Mouse (Mus musculus) cerebellum, adult 9-11 months (tissue): Measurements from ENCODE around the gene Commd6.
"Not testable (repeated sequence)": the region's sequence is repeated elsewhere in the genome, so short reads cannot be mapped to it uniquely, and the experiment has no call there.

ENCODE experiments used
- DNase-seq: peaks from one replicate; pipeline ENCODE4 v3.0.0; 2022

The Commd6 gene

DNA sequence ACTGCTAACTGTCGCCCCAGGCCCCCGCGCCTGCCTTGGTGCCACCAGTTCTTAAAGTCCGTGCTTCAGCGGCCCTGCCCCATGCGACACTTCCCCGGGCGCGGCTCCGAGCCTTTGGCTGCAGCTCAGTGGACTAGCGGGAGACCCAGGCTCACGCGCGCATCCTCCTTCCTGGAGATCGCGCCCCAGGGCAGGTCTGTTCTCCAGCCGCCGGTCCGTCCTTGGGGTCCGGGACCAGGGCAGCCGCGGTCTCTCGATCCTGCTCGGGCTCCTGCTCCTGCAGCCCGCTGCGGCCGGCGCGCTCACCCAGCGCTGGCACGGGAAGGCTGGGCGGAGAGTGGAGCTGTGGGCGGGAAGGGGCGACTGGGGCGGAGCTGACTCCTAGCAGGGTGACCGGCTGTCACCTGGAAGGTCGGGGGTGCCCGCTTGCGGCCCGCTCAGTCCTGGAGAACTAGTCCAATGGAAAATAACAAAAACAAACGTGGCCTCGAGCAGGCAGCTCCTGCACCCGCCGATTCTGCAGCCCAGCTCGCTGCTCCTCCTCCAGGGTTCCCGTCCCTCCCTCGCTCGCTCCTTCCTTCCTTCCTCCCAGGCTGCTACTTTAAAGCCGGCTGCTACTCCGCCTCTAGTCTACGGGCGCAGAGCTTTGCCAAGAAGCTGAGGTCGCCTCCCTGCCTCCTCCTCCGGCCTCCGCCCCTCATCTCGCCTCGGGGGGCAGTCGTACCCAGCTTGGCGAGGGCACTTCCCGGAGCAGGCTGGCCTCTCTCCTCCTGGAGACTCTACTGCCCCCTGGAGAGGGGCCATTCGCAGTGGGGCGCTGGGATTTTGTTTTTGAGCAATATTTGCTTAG, 31.7 kb downstream of the Commd6 start, which contains the start of gene Tbc1d4:
Gene Tbc1d4 (minus strand): TSS at position 673 of the 850 bp plus-strand sequence.
- peak; percentile 92 for DNase-seq

- DNase-seq, result peak; percentile 74
These were observed 32.6 kb downstream of the Commd6 start for GRCm38 (mm10) chr14:101607631-101608518.

- no peak for DNase-seq
These were observed 34.6 kb downstream of the Commd6 start for GRCm38 (mm10) chr14:101605843-101606242.

DNA sequence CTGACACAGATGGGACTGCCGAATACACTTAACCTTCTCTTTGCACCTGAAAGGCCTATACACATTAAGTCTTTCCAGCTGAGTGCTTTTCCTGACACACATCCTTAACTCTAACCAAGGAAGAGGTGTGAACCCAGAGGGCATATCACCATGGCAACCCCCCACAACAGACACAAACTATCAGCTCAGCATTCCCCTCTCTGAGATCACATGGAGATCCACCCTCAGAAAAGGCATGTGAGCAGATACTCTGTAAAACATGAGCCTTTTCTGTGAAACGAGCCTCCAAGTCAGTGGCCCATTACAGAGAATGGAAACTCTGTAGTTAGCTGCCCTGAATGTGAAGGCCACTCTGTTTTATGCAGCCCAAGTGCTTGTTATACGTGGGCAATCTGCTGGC, 37.6 kb downstream of the Commd6 start:
- no peak for DNase-seq

GRCm38 (mm10) chr14:101597096-101597715, 43.3 kb downstream of the Commd6 start:
- no peak for DNase-seq

DNA sequence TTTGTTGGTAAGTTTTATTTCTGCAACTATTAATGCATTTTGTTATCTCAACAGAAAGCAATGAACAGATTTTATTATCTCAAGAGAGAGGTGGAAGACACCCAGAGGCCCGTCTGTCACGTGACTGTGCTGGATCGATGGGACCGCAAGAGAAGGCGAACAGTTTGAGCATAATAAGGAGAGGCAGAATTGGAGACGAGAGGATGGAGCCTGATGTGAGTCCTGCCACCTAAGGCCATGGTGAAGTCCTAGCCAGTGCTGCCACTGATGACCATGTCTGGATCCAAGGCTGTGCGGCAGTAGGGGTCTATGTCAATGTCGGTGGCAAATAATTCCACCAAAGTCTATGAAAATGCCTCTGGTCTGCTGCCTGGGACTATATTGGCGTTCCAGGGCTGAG, 43.8 kb downstream of the Commd6 start:
- no peak for DNase-seq

DNA sequence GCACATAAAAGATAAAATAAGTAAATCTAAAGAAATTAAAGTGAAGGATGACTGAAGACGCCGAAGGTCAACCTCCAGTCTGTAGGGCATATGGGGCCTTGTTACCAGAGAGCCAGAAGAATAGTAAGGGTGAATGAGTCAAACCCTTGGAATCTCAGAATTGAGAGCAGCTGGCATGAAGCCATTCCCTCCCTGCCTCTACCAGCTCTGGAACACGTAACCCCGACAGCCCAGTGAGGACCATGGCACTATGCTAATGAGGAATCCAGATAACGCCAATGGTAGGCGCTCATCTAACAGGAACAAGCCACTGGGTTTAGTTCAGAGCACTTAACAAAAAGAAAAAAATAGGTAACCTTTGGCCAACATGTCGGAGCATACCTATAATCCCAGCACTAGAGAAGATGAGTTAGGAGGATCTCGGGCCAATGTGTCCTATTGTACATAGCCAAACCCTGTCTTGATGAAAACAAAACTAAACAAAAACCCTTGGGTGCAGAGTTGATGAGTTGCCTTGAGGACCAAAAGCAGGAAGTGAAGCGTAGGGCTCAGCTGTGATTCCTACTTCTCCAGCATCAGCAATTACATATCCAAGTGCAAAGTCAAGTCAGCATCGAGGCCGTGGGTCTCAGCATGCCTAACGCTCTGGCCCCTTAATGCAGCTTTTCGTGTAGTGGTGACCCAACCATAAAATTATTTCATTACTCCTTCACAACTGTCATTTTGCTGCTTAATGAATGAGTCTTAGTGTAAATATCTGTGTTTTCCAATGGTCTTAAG, 45.0 kb downstream of the Commd6 start:
- DNase-seq, result no peak

GRCm38 (mm10) chr14:101594001-101594400, 46.5 kb downstream of the Commd6 start:
- no peak for DNase-seq

- DNase-seq, result no peak
These were observed 47.1 kb downstream of the Commd6 start for GRCm38 (mm10) chr14:101593340-101593739.

- DNase-seq, result peak; percentile 65
These were observed 49.4 kb downstream of the Commd6 start for GRCm38 (mm10) chr14:101591101-101591500.

DNA sequence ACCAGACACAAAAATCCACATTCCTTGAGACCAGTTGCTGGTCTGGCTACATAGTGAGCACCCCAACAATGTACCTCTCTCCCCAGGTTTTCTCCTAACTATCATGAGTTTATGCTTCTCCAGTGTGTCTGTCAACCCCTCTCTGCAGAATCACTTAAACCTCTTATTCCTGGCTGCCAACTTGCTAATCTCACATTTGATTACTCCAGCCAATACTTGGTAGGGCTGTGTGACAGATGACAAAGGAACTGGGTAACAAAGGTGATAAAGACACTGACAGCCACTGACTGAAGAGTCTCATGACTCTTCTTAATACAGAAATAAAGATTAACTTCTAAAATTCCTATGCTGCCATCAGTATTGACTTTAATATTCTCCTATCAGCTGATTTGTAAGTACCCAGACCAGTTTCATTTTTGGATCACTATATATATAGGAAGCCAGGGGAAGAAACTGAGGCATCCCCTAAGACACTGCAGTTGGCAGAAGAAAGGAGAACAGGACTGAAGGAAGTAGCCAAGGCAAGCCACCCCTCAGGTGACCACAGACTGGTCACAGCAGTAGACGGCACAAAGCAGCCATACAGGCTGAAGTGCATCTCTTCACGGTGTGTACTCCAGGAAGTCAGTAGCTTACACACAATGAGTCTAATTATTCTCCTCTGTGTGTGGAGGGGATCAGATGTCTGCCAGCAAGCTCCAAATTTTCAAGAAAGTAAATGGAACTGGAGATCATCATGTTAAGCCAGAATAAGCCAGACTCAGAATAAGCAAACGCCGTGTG, 52.1 kb downstream of the Commd6 start:
- not testable (repeated sequence) for DNase-seq

DNA sequence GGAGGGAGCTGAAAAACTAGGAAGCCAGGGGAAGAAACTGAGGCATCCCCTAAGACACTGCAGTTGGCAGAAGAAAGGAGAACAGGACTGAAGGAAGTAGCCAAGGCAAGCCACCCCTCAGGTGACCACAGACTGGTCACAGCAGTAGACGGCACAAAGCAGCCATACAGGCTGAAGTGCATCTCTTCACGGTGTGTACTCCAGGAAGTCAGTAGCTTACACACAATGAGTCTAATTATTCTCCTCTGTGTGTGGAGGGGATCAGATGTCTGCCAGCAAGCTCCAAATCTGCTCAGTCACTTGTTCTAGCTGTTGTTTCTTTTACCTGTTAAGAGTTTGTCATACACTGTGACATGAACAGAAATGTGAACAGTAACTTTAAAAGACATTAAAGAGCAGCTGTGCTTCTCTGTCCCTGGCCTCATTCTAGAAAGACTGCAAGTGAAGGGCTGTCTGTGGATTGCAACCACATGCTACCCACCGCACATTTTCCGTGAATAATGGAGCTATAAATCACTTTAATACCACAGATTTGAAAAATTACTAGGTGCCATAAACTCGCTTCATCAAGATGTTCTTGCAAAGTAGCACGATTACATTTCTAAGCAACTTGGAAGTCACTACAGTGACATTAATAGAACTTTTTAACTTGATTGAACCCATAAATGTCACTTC, 53.0 kb downstream of the Commd6 start:
- DNase-seq, result not testable (repeated sequence)

- DNase-seq, result peak; percentile 54
These were observed 54.4 kb downstream of the Commd6 start for GRCm38 (mm10) chr14:101586096-101586495.
